Mouse (Mus musculus): ENCODE measurements at regions not wholly inside any gene's neighbourhood (a gene's known extent, or its start where the extent isn't known, plus 50 kb on each side); places are given as distances from the start of the nearest gene placed in this dataset.
A peak's percentile ranks its signal among the peaks of the same experiment; 100 is the strongest.

- DNase-seq, result no peak
These were observed 106.0 kb downstream of the Rpl14 start for GRCm38 (mm10) chr9:120677216-120677615.

- no peak for DNase-seq
These were observed 108.7 kb downstream of the Rpl14 start for GRCm38 (mm10) chr9:120679822-120680426.

GRCm38 (mm10) chr9:120681404-120681803, 110.2 kb downstream of the Rpl14 start:
- DNase-seq, result no peak

GRCm38 (mm10) chr9:120685961-120686360, 114.7 kb downstream of the Rpl14 start:
- DNase-seq, result no peak

- DNase-seq, result no peak
These were observed 117.8 kb downstream of the Rpl14 start for GRCm38 (mm10) chr9:120689025-120689424.

- no peak for DNase-seq
These were observed 119.3 kb downstream of the Rpl14 start for GRCm38 (mm10) chr9:120690510-120690909.

GRCm38 (mm10) chr9:120690961-120691941, 120.0 kb downstream of the Rpl14 start:
- DNase-seq, result peak; percentile 71

- no peak for DNase-seq
These were observed 120.7 kb downstream of the Rpl14 start for GRCm38 (mm10) chr9:120691971-120692401.

GRCm38 (mm10) chr9:120694457-120694856, 123.2 kb downstream of the Rpl14 start:
- no peak for DNase-seq

- no peak for DNase-seq
These were observed 124.7 kb downstream of the Rpl14 start for GRCm38 (mm10) chr9:120695966-120696365.

- DNase-seq, result peak; percentile 96
These were observed 126.5 kb downstream of the Rpl14 start for GRCm38 (mm10) chr9:120697749-120698148.

GRCm38 (mm10) chr9:120699781-120700180, 128.5 kb downstream of the Rpl14 start:
- DNase-seq, result no peak

- no peak for DNase-seq
These were observed 131.6 kb downstream of the Rpl14 start for GRCm38 (mm10) chr9:120702836-120703235.

GRCm38 (mm10) chr9:120703291-120703930, 132.2 kb downstream of the Rpl14 start:
- DNase-seq, result no peak

- no peak for DNase-seq
These were observed 135.4 kb downstream of the Rpl14 start for GRCm38 (mm10) chr9:120706562-120707198.

- DNase-seq, result no peak
These were observed 137.3 kb downstream of the Rpl14 start for GRCm38 (mm10) chr9:120708507-120708906.

- no peak for DNase-seq
These were observed 138.0 kb downstream of the Rpl14 start for GRCm38 (mm10) chr9:120709146-120709655.

- no peak for DNase-seq
These were observed 141.7 kb downstream of the Rpl14 start for GRCm38 (mm10) chr9:120712987-120713386.

- no peak for DNase-seq
These were observed 144.4 kb downstream of the Rpl14 start for GRCm38 (mm10) chr9:120715665-120716121.

GRCm38 (mm10) chr9:120718812-120719211, 147.6 kb downstream of the Rpl14 start:
- DNase-seq, result no peak

- no peak for DNase-seq
These were observed 150.3 kb downstream of the Rpl14 start for GRCm38 (mm10) chr9:120721451-120722123.

- DNase-seq, result peak; percentile 45
These were observed 151.8 kb downstream of the Rpl14 start for GRCm38 (mm10) chr9:120723026-120723425.

All from cerebellum, adult 8-10 months (tissue).